Mouse (Mus musculus): Measurements from ENCODE around the gene Cdc42ep2. TPM values are rescaled to one million over a fixed set of nuclear protein-coding genes. Genes with fewer than 3 reads are reported as not detected.

Gene Cdc42ep2
- total RNA-seq, 1 experiment from 2014 or later = 8.5 TPM

DNA sequence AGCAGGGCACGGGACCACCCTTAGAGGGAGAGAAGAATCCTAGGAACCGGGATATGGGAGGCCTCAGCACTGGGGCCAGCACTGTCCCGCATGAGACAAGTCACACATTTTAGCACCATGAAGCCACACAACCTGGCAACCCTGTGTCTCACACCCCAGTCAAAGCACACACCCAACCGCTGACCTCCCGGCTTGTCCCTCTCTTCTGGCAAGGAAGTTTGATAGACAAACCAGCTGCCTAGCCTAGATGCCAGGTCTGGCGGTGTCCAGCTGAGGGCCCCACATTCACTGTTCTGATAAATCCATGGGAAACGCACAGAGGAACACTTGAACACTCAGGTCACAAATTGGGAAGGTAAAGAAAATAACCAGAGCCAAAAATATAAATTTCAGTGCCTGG, 18.0 kb upstream of the Cdc42ep2 start:
- no peak for DNase-seq

DNA sequence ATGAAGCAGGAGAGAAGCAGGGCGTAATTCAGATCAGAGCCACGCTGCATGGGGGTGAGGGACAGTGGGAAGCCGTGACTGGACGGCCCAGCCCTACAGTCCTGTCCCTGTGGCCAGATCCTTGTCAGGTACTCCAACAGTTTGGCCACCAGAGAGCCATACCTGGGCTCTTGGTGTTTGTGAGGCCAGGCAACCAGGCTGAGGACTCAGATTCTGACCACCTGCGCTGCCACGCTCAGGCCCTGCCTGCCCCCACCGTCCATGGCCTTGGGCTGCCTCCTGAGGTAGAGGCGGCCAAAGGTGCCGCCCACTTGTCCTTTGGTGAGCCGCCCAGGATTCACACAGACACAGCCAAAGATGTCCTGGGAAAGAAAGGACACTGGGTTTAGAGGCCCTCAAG, 16.0 kb upstream of the Cdc42ep2 start:
- peak; percentile 62 for DNase-seq

GRCm38 (mm10) chr19:5940173-5940572, 15.6 kb upstream of the Cdc42ep2 start:
- DNase-seq = peak; percentile 78

DNA sequence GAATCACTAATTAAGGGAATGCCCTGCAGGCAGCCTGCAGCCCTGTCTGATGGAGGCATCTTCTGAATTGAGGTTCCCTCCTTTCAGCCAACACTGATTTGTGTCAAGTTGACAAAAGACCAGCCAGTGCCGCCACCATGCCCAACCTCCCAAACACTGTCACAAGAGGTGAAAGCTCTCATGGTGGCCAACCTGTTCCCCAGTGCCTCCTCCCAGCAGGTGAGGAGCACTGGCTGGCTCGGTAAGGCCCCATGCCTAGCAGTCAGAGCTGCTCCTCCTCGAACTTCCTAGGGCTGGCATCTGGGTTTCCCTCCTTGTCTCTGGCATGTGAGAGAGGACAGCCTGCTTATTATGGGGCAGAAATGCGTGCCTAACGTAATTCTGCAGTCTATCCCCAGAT, 15.1 kb upstream of the Cdc42ep2 start:
- DNase-seq = no peak

- DNase-seq = no peak
Observed at GRCm38 (mm10) chr19:5938516-5938915, 13.9 kb upstream of the Cdc42ep2 start.

DNA sequence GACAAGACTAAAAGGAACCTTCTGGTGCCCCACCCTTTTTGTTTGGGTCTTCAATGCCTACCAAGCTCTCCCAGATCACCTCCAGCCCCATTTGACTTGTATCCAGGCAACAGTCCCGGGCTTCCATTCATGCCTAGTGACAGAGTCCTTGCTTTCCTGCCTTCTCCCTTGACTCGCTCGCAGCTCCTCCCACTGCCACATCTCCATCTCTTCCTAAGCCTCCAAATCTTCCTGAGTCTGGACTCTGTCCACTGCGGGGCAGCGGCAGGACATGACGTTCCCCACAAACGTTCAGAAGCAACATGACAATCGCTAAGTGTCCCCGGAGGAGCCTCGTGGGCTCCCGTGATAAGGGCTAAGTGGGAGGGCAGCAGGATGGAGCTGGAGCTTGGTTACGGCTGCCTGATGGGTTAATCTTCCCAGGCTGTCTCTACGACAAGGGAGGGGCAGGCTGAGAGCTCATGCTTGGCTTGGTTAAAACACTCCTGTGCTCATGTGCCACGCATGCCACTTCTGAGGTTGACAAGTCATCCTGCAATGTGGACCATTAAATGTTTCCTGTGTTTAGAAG, 13.3 kb upstream of the Cdc42ep2 start:
- no peak for DNase-seq

DNA sequence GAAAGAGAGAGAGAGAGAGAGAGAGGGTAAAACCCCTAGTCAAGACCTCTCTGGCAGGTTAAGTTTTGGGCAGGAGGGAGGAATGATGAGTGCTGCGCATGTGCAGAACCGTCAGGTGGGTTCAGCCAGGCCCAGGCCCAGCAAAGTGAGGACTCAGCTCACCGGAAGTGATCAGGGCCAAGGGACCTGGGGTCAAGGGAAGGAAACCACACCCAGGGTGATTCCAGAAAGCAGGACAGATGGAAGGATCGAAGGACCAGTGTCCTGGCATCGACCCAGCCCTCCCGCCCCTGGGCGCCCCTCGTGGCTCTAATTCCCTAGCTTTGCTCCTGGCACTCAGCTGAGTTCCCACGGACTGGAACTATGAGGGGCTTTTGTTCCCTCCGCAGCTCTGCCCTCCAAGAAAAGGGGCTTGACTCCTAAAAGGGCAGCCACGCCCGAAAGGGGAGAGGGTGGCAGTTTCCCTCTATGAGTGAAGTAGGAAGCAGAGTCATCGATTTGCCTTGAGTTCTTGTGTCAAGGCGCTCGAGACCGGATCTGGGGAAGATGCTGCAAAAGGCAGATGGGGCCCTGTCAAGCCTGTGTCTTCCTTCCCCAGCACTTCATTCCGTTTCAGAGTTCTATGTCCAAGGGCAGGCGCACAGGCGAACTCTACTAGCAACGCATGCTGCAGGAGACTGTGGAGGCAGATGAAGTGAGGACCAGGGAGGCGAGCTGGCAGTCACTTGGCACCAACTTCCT, 12.6 kb upstream of the Cdc42ep2 start:
- no peak for DNase-seq

- DNase-seq = no peak
Observed at GRCm38 (mm10) chr19:5935691-5936090, 11.1 kb upstream of the Cdc42ep2 start.

DNA sequence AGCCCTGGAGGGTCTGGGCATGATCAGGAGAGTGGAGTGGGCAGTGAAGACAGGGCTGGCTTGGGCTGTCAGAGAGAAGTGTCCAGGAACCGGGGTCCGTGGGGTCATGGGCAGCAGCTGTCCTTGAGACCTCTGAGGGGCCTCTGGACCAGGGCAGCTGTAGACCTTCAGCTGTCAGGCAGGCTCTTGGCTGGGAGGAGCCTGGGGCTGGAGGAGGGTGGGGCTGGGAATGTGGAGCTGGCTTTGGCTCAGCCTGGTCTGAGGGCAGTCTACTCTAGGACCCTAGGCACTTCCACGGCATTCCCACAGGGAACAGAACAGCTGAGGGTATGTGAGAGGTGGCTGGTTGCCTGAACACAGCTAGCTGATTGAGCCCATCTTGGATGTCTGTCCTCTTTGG, 10.7 kb upstream of the Cdc42ep2 start:
- peak; percentile 60 for DNase-seq

- peak; percentile 69 for DNase-seq
Observed at GRCm38 (mm10) chr19:5929634-5930596, 5.3 kb upstream of the Cdc42ep2 start.

DNA sequence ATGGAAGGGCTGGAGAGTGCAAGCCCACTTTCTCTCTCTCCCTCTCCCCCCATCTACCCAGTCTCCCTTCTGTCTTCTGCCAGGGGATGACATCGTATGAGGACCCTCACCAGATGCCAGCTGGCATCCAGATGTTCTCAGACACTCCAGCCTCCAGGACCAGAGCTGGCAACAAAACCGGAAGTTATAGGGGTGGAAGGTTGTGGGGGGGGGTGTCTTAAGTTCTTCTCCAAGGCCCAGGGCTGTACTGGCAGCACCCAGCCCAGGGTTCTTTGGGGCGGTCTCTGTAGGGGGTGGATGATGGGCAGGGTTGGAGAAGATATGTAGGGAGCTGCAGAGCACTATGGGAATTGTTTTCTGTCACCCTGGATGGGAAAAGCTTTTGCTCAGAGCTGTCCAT, 3.9 kb upstream of the Cdc42ep2 start:
- no peak for DNase-seq

DNA sequence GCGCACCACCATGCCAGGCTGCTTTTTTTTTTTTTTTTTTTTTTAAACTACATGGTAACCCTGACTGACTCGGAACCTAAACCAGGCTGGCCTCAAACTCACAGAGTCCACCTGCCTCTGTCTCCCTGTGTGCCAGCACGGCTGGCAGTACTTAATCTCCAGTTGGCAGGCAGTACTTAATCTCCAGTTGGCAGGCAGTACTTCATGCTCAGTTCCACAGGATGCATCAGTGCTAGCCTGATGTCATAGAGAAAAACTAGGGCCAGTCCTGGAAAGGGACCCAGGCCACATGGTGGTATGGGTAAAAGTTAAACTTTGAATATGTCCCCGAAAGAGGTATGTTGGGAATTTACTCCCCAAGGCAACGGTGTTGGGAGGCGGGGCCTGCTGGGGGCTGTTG, 3.5 kb upstream of the Cdc42ep2 start:
- DNase-seq = no peak

GRCm38 (mm10) chr19:5927532-5927931, 2.9 kb upstream of the Cdc42ep2 start:
- no peak for DNase-seq

GRCm38 (mm10) chr19:5927026-5927425, 2.4 kb upstream of the Cdc42ep2 start:
- DNase-seq = no peak

DNA sequence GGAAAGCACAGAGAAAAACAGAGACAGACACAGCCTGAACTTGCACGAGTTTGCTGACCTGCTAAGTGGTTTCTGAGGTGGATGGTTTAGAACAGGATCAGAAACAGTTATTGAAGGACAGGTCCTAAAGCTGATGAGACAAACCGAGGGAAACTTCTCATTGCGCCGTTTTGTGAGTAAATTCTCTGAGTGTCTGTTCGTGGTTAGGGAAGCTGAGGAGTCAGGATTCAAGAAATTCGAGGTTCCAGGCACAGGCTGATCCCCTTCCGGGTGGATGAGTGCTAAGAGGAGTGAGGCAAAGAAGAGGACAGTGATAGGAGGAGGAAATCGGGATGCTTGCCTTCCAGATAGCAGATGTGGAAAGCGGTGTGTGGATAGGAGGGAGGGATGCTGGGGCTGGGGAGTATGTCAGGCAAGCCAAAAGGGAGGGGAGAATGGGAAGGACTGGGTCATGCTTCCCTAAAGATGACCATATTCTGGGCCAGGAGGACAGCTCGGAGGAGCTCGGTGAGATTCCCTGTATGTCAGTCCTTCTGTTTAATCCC, 767 bp upstream of the Cdc42ep2 start:
- DNase-seq = no peak

GRCm38 (mm10) chr19:5923990-5924712, 465 bp downstream of the Cdc42ep2 start:
- peak; percentile 92 for DNase-seq

GRCm38 (mm10) chr19:5922963-5923362, 1.7 kb downstream of the Cdc42ep2 start:
- DNase-seq = no peak

DNA sequence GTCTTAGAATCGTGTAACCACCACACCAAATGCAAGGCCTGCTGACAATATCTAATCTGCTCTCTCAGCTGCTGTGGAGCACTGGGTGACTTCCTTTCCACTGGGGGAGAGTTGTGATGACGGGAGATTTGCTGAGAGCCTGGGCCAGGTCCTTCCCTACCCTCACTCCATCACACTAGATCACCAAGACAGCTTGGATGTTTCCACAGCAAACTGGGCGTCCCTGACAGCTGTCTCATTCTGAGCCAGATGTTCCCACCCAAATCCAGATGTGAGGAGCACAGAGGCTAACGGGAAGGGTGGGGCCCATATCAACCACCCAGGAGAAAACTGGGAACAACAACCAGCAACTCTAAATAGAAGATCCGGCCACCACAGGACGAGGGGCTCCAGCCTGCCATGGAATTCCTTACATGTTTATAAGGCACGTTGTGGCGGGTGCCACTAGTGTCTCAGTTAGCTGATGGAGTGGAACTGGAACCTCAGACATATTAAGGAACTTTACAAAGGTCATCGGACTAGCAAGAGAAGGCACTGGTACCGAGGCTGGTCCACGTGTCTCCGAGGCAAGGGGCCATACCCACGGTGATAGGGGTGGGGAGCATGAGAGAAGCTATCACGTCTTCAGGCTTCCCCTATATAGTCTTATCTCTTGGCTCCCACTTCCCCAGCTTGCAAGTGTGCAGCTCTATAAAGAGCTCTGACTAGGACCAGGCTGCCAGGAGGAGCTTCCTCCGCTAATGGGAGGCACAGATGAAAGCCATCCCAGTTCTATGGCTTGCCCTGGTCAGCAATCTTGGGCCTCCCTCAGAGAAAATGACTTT, 2.3 kb downstream of the Cdc42ep2 start:
- DNase-seq = no peak

- no peak for DNase-seq
Observed at GRCm38 (mm10) chr19:5921715-5922114, 2.9 kb downstream of the Cdc42ep2 start.

DNA sequence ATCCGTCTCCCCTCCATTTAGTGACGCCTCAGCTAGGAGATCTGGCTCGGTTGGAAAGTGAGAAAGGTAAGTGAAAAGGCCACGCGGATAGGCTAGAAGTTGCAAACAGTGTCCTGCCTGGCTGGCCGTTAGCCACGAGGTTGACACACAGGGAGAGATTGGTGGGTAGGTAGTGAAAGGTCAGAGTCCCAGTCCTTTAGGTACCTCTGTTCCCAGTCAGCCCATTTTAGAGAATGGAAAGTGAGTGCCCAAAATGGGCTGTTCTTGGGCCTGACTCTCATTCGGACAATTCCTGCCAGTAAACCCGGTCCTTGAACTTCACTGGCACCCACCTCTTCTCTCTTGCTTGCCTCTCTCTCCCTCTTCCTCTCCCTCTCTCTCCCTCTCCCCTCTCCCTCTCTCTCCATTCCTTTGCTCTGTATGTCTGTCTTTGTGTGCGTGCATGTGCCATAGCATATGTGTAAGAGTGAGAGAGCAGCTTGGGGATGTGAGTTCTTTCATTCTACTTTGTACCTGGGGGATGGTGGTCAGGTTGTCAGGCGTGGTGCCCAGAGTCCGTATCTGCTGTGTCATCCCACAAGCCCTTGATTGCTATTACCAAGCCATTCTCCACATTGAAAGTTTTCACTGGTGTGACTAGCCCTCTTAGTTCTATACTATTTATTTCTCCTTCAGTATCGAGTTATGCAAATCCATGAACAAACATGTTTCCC, 11.5 kb downstream of the Cdc42ep2 start, which contains the start of gene Dpf2:
Gene Dpf2 (minus strand): TSS at position 4 of the 713 bp plus-strand sequence.
- no peak for DNase-seq

Data from adrenal gland, postnatal 25 days (tissue).